Mouse (Mus musculus): Measurements from ENCODE around the gene Pygo2.

- TF ChIP-seq CTCF (IDR thresholded peaks at IDR 0.05; ENCODE audit: extremely low read depth, insufficient read depth, insufficient read length, insufficient replicate concordance) (no peak), POLR2A (IDR thresholded peaks at IDR 0.05; ENCODE audit: low read depth, low read length) (no peak)
These were observed 28.7 kb upstream of the Pygo2 start for GRCm38 (mm10) chr3:89401329-89401728.
